Mouse (Mus musculus): ENCODE data around the gene Cdkn3.

DNA sequence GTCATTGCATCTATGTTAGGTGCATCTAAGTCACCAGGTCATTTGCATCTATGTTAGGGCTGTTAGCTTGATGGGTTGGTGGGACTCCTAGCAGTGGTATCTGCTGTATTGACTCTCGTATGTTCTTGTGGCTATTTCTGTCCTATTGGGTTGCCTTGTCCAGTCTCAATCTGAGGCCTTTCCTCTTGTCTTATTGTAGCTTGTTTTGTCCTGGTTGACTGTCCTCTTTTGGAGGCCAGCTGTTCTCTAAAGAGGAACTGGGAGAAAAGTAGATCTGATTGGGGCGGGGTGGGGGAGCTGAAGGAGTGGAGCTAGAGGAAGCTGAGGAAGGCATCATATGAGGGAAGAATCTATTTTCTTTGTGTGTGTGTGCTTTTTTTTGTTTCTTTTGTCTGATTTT is 17.7 kb upstream of the Cdkn3 start:
- TF ChIP-seq CTCF (IDR thresholded peaks at IDR 0.05; ENCODE audit: control insufficient read depth, insufficient read depth, insufficient replicate concordance, low read depth, low read length): no peak
- no peak for TF ChIP-seq POLR2A (IDR thresholded peaks at IDR 0.05; ENCODE audit: control insufficient read depth, low read depth, low read length)
